Mouse (Mus musculus) lung, postnatal 10 days (tissue): ENCODE results near the gene Pcx.

Source experiments
- DNase-seq: peaks from one replicate; pipeline ENCODE4 v3.0.0; 2021

Gene Pcx

DNA sequence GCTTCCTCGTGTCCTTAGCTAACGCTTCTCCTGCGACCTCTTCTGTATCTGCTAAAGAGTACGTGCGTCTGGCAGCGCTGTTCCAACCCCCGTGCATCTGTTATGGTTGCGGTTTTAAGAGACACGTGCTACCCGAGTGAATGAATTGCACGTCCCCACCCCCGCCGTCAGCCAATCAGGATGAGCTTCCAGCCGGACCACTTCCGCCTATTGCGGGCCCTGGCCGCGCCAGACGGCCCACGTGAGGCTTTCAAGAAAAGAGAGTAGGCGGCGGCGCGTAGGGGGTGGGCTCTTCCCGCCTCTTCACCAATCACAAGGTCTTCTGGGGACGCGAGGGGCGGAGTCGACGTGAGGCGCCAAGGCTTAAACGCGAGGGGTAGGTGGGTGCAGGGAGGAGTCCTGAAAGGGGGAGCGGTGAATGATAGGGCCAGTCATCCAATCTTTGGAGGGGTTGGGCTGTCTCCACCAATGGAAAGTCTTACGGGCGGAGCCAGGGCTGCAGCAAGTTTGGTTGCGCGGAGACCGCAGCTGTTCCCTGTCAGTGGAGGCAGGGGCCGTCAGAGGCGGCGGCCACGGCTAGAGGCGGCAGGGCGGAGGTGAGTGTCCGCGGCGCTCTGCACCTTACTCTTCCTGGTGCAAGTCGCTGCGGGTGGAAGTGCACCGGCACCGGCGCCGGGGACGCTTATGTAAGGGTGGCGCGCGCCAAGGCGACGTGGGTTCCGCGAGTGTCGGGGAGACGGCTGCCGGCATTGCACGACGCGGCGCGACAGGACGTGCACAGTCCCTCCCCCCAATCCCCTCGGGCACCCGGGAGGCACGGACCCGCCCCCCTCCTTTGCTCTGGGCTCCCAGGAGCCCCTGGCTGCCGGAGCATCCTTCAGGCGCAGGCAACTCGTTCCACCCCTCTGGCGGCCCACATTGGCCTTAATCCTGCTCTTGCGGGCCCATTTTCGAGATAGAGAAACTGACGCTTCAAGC is at the start of gene Pcx:
Gene Pcx, plus strand, starts transcription at position 487 of the 978 bp plus-strand sequence.
- peak; percentile 99 for DNase-seq

GRCm38 (mm10) chr19:4461981-4462380 is 48.3 kb upstream of the Pcx start:
- DNase-seq: no peak

GRCm38 (mm10) chr19:4464666-4465065 is 45.6 kb upstream of the Pcx start:
- DNase-seq: no peak

DNA sequence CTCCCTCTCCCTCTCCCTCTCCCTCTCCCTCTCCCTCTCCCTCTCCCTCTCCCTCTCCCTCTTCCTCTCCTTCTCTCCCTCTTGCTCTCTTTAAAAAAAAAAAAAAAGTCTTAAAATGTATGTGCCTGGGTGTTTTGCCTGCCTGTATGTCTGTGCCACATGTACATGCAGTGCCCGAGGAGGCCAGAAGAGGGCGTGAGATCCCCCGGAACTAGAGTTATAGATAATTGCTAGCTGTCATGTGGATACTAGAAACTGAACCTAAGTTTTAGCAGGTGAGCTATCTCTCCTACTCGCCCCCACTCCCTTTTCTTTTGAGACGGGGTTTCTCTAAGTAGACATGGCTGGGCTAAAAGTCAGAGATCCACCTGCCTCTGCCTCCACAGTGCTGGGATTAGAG is 41.9 kb upstream of the Pcx start:
- peak; percentile 26 for DNase-seq

DNA sequence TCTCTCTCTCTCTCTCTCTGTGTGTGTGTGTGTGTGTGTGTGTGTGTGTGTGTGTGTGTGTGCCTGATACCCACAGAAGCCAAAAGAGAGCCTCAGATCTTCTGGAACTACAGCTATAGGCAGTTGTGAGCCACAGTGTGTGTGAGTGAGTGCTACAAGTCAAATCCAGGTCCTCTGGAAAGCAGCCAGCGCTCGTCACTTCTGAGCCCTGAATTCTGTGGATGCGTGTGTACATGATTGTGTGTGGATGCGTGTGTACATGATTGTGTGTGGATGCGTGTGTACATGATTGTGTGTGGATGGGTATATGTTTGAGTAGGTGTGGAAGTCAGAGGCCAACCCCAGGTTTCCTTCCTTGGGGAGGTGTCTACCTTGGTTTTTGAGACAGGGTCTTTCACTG is 36.7 kb upstream of the Pcx start:
- DNase-seq: no peak

DNA sequence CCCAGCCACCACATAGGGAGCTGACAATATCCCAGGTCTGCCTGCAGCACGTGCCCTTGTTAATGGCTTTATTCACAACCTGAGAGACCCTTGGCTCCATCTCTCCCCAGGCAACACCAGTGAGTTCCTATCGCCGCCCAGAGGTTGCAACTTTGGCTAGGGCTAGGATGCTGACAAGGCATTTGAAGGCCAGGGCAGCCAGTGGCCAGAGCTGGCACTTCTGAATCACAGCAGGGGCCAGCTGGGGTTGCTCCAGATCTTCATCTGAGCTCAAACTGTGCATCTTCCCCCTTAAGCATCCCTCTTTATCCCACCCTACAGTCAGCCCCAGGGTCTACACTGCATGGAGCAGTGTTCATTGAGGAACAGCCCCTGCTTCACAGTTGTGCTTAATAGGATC is 35.5 kb upstream of the Pcx start:
- DNase-seq: no peak

DNA sequence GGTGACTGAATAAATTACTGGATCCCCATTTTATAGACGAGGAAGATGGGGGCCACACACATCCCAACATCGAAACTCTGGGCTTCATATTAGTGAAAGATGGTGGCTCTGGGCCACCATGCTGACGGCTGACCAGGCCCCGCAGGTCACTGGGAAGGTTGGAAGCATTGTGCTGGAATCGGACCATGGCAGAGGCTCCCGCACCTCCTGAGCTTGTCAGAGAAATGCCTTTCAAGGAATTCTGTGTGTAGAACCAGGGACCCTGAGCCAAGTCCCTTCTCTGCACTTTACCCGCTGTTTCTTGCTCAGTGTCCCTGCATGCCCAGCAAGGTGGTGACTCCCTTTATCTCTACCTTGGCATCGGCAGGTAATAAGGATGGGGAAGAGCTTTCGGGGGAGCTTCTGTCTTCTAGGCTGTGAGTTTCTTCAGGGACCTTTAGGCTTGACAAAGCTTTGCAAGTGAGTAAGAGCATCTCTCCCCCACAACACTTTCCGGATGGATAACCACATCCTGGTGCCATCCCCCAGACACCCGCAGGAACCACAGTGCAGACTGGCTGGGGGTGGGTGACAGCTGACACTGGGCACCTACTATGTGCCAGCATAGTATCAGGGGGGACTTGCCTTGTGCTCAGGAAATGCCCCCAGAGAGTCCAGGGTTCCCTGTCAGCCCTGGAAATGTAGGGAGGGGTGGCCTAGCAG is 34.9 kb upstream of the Pcx start:
- no peak for DNase-seq

GRCm38 (mm10) chr19:4476601-4477257 is 33.5 kb upstream of the Pcx start:
- peak; percentile 44 for DNase-seq

- peak; percentile 59 for DNase-seq
These were observed 32.7 kb upstream of the Pcx start, which contains the start of gene Syt12 for GRCm38 (mm10) chr19:4477345-4478189. Gene Syt12 (minus strand): TSS chr19:4477447.

- DNase-seq: no peak
These were observed 32.1 kb upstream of the Pcx start for GRCm38 (mm10) chr19:4478190-4478516.

GRCm38 (mm10) chr19:4480041-4480440 is 30.2 kb upstream of the Pcx start:
- DNase-seq: no peak

DNA sequence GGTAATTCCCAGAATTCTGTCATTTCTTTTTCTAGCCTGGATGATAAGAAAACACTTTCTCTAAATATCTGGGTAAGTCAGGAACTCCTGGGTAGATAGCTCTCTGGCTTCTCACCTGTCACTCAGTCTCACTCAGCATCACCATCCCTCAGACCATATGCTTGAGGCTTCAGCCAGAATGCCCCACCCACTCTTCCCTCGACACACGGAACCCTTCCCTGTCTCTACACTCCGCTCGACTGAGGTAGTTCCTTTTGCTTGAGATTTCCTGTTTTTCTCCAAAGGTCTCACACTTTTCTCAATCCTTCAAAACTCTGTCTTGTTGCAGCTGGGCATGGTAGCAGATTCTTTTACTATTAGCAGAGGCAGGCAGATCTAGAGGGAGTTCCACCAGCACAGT is 28.9 kb upstream of the Pcx start:
- no peak for DNase-seq

GRCm38 (mm10) chr19:4482111-4482859 is 28.0 kb upstream of the Pcx start:
- DNase-seq: no peak

- DNase-seq: no peak
These were observed 25.3 kb upstream of the Pcx start for GRCm38 (mm10) chr19:4485006-4485405.

DNA sequence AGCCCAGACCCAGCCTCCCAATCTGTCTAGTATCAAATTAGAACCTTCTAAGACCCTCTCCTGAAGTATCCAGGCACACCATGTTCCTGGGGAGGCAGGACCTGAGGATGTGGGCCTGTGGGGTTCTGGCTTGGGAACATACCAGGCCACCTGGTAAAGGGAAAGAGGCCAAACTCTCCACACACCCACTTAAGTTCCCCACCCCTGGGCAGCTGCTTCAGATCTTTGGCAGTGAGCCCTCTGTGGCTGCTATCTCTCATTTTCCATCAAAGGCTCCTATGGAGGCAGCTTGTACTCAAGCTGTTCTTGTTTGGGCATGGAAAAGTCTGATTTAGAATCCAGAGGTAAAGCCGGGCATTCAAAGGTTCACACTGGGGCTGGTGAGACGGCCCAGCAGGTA is 22.4 kb upstream of the Pcx start:
- DNase-seq: peak; percentile 30

DNA sequence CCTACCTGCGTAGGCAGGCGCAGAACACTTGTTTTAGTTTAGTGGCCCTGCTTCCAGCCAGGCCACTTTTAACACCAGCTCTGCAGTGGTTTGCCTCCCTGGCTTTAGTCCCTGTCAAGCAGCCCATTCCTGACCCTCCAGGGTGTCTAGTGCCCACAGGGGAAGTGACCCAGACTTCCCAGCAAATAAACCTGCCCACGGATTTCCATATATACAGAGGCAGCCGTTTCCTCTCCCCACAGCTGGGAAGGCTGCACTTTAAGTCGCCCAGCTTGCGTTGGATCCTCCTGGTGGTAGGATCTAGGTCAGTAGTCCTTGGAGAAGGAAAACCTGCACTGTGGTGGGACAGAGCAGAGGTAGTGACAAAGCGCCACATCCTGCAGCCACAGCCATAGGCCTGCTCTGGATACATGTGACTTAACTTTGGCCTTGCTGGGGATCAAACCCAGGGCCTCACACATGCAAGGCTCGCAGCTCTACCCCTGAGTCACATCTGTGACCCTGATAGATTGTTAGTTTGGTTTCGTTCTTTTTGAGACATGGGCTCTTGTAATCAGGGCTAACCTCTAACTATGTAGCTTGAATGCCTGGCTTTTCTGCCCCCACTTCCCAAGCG is 19.1 kb upstream of the Pcx start:
- no peak for DNase-seq

GRCm38 (mm10) chr19:4492526-4493296 is 17.6 kb upstream of the Pcx start:
- DNase-seq: peak; percentile 44

GRCm38 (mm10) chr19:4494707-4495106 is 15.6 kb upstream of the Pcx start:
- DNase-seq: no peak

DNA sequence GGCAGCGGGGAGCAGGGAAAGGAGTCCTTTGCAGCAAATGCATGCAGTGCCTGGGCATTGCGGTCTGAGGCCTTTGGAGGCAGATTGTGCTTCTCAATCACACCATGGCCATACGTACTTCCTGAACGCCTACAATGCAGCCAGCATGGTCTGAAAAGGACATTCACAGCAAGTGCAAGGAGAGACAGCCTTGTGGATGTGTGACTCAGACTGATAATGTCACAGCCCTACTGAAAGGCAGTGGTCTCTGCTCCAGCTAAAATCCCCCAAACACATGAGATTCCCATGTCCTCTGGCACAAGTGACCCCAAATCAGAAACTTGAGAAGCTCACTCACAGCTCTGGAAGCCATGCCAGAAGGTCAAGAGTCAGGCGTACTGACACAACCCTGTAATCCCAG is 14.5 kb upstream of the Pcx start:
- no peak for DNase-seq

DNA sequence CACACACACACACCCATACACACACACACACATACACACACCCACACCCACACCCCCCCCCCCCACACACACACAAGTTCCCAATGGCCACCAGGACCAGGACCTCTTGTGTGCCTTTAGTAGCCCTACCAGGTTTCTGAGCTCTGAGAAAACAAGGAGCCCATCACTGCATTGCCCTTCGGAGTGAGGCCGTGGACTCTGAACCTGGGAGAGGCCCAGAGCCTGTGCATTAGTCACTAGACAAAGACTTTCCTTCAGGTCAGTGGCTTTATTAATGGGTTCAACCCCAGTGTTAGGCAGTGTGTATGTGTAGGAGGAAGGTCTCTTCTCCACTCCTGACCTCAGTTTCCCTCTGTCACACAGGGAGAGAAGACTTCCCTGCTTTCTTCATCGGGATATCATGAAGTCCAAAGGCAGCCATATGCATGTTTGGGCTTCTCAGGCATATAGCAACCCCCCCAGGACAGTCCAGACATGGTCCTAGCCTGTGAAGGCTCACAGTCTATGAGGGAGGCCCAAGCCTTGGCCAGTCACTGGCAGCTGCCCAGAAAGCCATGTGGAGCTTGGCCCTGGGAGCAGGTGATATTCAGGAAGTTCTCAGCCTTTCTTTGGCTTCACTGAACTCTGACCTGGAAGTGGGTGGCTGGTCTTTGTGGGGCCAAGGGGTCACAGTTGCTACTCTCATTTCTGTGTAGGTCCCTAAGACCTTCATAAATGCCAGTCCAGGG is 13.6 kb upstream of the Pcx start:
- DNase-seq: no peak
